Mouse (Mus musculus) stomach, postnatal 0 days (tissue): ENCODE data around the gene Enpep.

ENCODE experiments used
- CTCF ChIP-seq: IDR thresholded peaks from 2 replicates; pipeline ENCODE4 v1.5.1; 2016; ENCODE audit warnings: antibody characterized with exemption, low read depth, mild to moderate bottlenecking, moderate library complexity
- EP300 ChIP-seq: optimal IDR thresholded peaks from 2 replicates; pipeline ENCODE3; 2016; ENCODE audit warnings: antibody characterized with exemption

DNA sequence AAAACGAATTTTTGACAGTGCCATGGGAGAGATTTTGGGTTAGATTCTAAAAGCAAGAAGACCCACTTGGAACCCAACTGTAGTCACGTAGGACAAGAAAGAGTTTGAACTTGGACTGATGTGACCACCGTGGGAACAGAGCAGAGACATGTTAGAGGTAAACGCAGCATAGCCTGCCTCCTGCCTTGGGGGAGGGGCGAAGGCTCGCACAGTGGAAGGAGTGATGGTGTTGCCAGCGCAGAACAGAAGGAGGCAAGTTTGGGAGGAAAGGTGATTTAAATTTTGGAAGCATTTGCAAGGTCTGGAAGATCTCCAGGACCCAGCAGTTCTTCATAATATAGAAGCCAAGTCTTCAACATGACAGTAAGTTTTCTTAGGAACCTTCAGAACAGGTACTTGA is 46.1 kb downstream of the Enpep start:
- TF ChIP-seq CTCF (no peak), EP300 (no peak)
